Mouse (Mus musculus) neural tube, embryonic 12.5 days (tissue): ENCODE data around the gene R3hdm2. TPM values are rescaled to one million over a fixed set of nuclear protein-coding genes. Genes with fewer than 3 reads are reported as not detected.

Source experiments
- ATAC-seq: fragments of 200-750 bp; cut with Nextera tagmentation; 2 replicates; pipeline ENCODE4 v1.8.0; 2017; ENCODE audit warnings: low read depth, mild to moderate bottlenecking, moderate TSS enrichment, moderate library complexity; ENCODE audit not compliant: low FRiP score
- H3K27ac ChIP-seq: fragments of 300-500 bp; sonication (generic); 2 replicates; pipeline ENCODE4 v1.5.1; 2016
- H3K27me3 ChIP-seq: fragments of 300-500 bp; sonication (generic); replicated peaks from 2 replicates; pipeline ENCODE4 v1.6.1; 2016; ENCODE audit warnings: mild to moderate bottlenecking
- H3K36me3 ChIP-seq: fragments of 300-500 bp; sonication (generic); 2 replicates; pipeline ENCODE4 v1.6.1; 2016; ENCODE audit warnings: mild to moderate bottlenecking
- H3K4me1 ChIP-seq: fragments of 300-500 bp; sonication (generic); 2 replicates; pipeline ENCODE4 v1.6.1; 2016
- H3K4me2 ChIP-seq: fragments of 300-500 bp; sonication (generic); replicated peaks from 2 replicates; pipeline ENCODE4 v1.6.1; 2016; ENCODE audit warnings: mild to moderate bottlenecking
- H3K4me3 ChIP-seq: fragments of 300-500 bp; sonication (generic); 2 replicates; pipeline ENCODE4 v1.5.1; 2016
- H3K9ac ChIP-seq: fragments of 300-500 bp; sonication (generic); 2 replicates; pipeline ENCODE4 v1.6.1; 2016; ENCODE audit warnings: mild to moderate bottlenecking
- H3K9me3 ChIP-seq: fragments of 300-500 bp; sonication (generic); 2 replicates; pipeline ENCODE4 v1.6.1; 2016; ENCODE audit warnings: mild to moderate bottlenecking
- WGBS: fragments of 180-500 bp; shearing (Covaris S2); methylation state at CpG from one replicate; pipeline ENCODE4 v1.1.7; 2016; 5-methylcytosine and 5-hydroxymethylcytosine counted together
- polyA plus RNA-seq: library from polyadenylated mRNA; unstranded; fragments of >200 nt; fragmentation: Nextera tagmentation; extraction: Ambion mirVana; gene quantifications from 2 replicates; pipeline ENCODE4 v1.2.1, GENCODE M21; 2016

The R3hdm2 gene
- polyA plus RNA-seq, 1 experiment from 2014 or later, result 33.9 TPM

DNA sequence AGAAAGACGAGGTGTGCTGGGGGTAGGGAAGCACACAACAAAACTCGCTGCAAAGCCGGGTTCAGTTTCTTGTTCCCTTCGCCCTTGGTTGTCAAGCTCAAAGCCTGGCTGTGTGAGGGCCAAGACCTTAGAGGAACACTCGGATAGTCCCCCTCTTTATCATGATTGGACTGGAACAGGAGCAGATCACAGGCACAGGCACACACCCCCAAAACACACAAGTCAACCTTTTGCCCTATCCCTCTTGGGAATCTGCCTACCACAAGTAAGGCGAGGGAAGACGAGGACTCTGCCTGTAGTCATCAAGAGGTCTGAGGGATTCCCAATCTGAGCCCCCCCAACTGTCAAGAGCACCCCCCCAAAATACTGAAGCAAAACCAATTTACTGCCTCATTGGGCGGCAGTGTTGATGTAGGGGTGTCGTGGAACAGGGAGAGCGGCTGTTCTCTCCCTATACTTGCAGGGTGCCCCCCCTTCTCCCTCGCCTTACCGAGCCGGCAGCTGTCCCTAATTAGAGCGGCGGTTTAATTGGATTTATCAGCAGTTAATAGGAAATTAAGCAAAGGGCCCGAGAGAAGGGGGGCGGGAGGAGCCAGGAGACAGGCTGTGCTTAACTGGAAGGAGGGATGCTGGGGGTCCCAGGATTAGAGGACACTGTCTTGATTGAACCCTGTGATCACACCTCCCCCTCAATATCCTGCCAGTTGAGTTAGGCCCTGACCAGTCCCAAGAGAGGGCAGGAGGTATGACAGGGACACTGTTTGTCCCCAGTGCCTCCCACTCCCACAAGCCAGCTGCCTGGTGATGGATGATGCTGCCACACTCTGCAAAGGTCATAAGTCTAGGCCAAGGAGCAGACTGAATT, 129.9 kb downstream of the R3hdm2 start:
- WGBS, result 5% methylated on average over 17 of the region's 17 CpGs
- peaks cover 76% of the 10 kb centered on the region for H3K4me1 ChIP-seq
- 0 out of 2 replicates have a peak, but pooled peaks have one; percentile 0 for ATAC-seq

DNA sequence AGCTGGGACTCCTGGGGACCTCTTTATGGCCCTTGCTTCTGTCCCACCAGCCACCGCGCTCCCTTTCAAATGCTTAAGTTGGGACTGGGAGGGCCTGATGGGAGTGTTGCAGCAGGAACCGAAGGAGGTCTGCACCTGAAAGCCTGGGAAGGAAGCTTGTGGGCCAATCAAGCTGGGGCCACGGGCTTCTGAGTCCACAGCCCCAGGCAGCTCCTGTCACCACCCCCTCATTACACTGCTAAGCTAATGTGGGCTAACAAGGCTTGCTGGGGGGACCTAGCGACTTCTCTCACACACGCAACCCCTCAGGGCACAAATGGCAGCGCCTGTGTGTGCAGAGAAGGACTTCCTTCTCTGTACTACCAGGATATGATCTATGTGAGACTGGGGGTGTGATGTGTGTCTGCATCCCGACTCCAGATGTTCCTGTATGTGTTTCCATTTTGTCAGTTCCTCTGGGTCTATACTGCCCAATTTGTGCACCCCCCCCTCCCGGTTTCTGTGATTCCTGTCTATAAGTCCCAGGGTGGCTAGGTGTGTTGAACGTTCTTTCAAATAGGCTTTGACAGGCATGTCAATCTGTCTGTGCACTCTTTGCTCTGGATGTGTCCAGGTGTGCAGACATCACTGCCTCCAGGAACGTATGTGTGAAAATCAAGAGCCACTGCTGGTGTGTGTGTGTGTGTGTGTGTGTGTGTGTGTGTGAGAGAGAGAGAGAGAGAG, 130.9 kb downstream of the R3hdm2 start:
- Histone ChIP-seq H3K27me3 (peaks cover 57% of the 10 kb centered on the region), H3K9me3 (no peaks in the 10 kb centered on the region), H3K4me1 (peaks cover 86% of the 10 kb centered on the region), H3K4me3 (peak overlapping the region; percentile 39), H3K36me3 (no peaks in the 10 kb centered on the region), H3K27ac (peak overlapping the region; percentile 89), H3K4me2 (peak overlapping the region; percentile 76), H3K9ac (peak overlapping the region; percentile 61)
- ATAC-seq, result no peak
- WGBS, result 4% methylated on average over 11 of the region's 11 CpGs

More for the DNA sequence above, 129.9 kb downstream of the R3hdm2 start:
- Histone ChIP-seq H3K27me3 (peaks cover 49% of the 10 kb centered on the region), H3K36me3 (no peaks in the 10 kb centered on the region), H3K9me3 (no peaks in the 10 kb centered on the region), H3K27ac (peak overlapping the region; percentile 89), H3K4me2 (peak overlapping the region; percentile 76), H3K9ac (peak overlapping the region; percentile 38; the same call in 1 of the 2 replicates), H3K4me3 (peak overlapping the region; percentile 36)

GRCm38 (mm10) chr10:127511634-127512306, 131.6 kb downstream of the R3hdm2 start:
- Histone ChIP-seq H3K36me3 (no peaks in the 10 kb centered on the region), H3K27ac (peak overlapping the region; percentile 89), H3K4me3 (peak overlapping the region; percentile 39), H3K9ac (peak overlapping the region; percentile 61), H3K4me2 (peak overlapping the region; percentile 76), H3K4me1 (peaks cover 93% of the 10 kb centered on the region), H3K9me3 (no peaks in the 10 kb centered on the region), H3K27me3 (peaks cover 60% of the 10 kb centered on the region)
- peak; percentile 15 for ATAC-seq
- WGBS, result under 1% methylated on average over 46 of the region's 46 CpGs

DNA sequence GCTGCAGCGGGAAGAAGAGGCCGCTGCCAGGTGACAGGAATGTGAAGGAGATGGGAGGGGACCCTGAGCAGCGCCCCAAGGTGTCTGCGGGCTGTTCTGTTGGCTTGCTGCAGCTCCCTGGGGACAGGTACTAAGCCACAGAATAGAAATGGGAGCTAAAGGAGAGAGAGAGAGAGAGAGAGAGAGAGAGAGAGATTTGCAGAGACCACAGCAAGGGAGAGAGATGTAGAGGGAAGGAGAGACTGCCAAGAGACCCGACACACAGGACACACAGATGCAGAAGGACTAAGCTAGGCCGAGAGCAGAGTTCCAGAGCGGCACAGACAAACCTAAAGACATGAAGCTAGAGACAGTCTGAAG, 132.2 kb downstream of the R3hdm2 start:
- 3% methylated on average over 7 of the region's 7 CpGs for WGBS
- peak overlapping the region; percentile 39 for H3K4me3 ChIP-seq
- peaks cover 59% of the 10 kb centered on the region for H3K27me3 ChIP-seq
- peak overlapping the region; percentile 76 for H3K4me2 ChIP-seq
- peaks cover 95% of the 10 kb centered on the region for H3K4me1 ChIP-seq
- H3K9ac ChIP-seq, result peak overlapping the region; percentile 61
- peak overlapping the region; percentile 89 for H3K27ac ChIP-seq
- no peaks in the 10 kb centered on the region for H3K9me3 ChIP-seq
- ATAC-seq, result no peak
- H3K36me3 ChIP-seq, result no peaks in the 10 kb centered on the region

DNA sequence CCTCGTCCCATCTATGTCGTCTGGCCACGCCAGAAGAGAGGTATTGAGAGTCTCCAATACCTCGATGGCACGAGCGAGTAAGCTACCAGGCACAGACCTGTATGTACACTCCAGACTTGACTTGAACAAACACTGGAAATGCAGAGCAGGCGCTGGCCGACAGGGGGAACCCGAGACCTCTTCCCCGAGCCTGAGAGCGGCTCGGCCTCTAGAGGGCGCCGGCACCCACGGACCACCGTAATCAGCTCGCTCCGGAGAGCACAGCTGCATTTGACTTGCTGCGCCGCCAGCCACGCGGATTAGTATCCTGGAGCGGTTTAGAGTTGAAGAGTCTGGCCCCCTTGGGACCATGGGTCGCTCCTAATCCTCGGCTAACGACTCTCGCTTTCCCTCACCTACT, 132.7 kb downstream of the R3hdm2 start:
- peaks cover 5% of the 10 kb centered on the region for H3K36me3 ChIP-seq
- under 1% methylated on average over 27 of the region's 27 CpGs for WGBS
- H3K4me2 ChIP-seq, result peak overlapping the region; percentile 76
- no peaks in the 10 kb centered on the region for H3K9me3 ChIP-seq
- H3K27me3 ChIP-seq, result peaks cover 56% of the 10 kb centered on the region
- 0 out of 2 replicates have a peak overlapping the region, but pooled peaks have one; percentile 61 for H3K9ac ChIP-seq
- H3K4me1 ChIP-seq, result peaks cover 95% of the 10 kb centered on the region
- ATAC-seq, result peak; percentile 16; the same call in 1 of the 2 replicates
- H3K27ac ChIP-seq, result peak overlapping the region; percentile 89
- 0 out of 2 replicates have a peak overlapping the region, but pooled peaks have one; percentile 2 for H3K4me3 ChIP-seq

DNA sequence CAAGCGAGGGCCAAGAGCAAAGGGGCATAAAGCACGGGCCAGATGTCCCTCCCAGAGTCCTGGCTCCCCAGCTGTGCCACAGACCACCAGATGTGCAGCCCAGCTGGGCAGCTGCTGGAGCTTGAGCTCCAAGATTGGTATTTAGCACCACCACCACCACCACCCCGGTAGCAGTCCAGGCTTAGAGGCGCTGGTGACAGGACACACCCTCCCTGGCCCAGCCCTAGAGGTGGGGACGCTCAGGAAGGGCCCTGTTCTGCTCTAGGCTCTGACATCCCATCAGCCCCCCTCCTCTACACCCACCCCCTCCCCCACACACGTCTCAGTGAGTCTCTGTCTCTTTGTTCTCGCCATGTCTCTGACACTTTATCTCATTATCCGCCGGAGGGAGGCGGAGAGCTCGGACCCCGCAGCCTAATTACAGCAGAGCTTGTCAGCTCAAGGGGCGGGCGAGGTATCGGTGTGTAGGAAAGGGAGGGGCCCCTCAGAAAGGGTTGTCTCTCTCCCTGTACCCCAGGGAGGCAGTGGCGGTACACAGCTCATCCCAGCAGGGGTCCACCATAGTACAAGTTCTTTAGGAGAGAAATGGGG, 133.5 kb downstream of the R3hdm2 start:
- H3K4me3 ChIP-seq, result peak overlapping the region; percentile 7; the same call in 1 of the 2 replicates
- H3K4me2 ChIP-seq, result peak overlapping the region; percentile 76
- H3K36me3 ChIP-seq, result peaks cover 12% of the 10 kb centered on the region
- 0 out of 2 replicates have a peak overlapping the region, but pooled peaks have one; percentile 26 for H3K9ac ChIP-seq
- WGBS, result under 1% methylated on average over 16 of the region's 16 CpGs
- H3K4me1 ChIP-seq, result peaks cover 92% of the 10 kb centered on the region
- no peaks in the 10 kb centered on the region for H3K9me3 ChIP-seq
- ATAC-seq, result 0 out of 2 replicates have a peak, but pooled peaks have one; percentile 8
- H3K27ac ChIP-seq, result peak overlapping the region; percentile 66; the same call in 1 of the 2 replicates
- H3K27me3 ChIP-seq, result peaks cover 61% of the 10 kb centered on the region

DNA sequence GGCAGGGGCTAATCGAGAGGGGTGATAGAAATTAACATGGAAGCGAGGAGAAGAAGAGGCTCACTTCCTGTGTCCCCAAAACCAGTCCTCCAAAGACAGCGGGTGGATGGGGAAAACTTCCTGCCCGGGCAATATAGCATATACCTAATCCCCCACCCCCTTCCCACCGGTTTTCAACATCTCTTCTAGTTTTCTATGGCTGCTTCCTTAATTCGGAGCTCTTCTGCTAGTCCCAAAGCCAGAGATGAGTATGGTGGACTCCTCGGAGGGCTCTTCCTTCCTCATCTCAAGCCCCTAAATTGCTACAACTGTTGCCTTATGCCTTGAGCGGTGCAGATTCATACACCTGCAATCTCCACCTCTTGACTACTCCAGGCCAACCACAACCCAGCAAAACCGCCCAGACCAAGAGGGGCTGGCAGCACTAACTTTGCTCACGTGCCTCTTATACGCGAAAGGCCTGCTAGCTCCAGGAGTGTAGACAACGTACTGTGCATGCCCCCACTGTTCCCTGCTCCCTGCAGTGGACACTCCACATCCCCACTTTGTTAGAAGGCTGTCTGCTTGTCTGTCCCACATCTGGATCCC, 134.1 kb downstream of the R3hdm2 start:
- H3K27ac ChIP-seq, result no peak overlapping the region
- no peak for ATAC-seq
- no peaks in the 10 kb centered on the region for H3K9me3 ChIP-seq
- H3K36me3 ChIP-seq, result peaks cover 18% of the 10 kb centered on the region
- H3K4me1 ChIP-seq, result peaks cover 86% of the 10 kb centered on the region
- no peak overlapping the region for H3K9ac ChIP-seq
- peak overlapping the region; percentile 76 for H3K4me2 ChIP-seq
- H3K27me3 ChIP-seq, result peaks cover 61% of the 10 kb centered on the region
- H3K4me3 ChIP-seq, result no peak overlapping the region
- WGBS, result 12% methylated on average over 13 of the region's 13 CpGs

GRCm38 (mm10) chr10:127514764-127515163, 134.6 kb downstream of the R3hdm2 start, which contains the start of gene Ndufa4l2:
Gene Ndufa4l2 (plus strand): TSS chr10:127514967.
- H3K9me3 ChIP-seq, result no peaks in the 10 kb centered on the region
- no peak for ATAC-seq
- peaks cover 80% of the 10 kb centered on the region for H3K4me1 ChIP-seq
- H3K4me2 ChIP-seq, result peak within 1 kb of the TSS; percentile 76
- H3K9ac ChIP-seq, result no peak within 1 kb of the TSS
- 0 out of 2 replicates have a peak within 1 kb of the TSS, but pooled peaks have one; percentile 7 for H3K4me3 ChIP-seq
- 14% methylated on average over 6 of the region's 6 CpGs for WGBS
- H3K27ac ChIP-seq, result no peak within 1 kb of the TSS
- H3K36me3 ChIP-seq, result peaks cover 21% of the 10 kb centered on the region
- H3K27me3 ChIP-seq, result peaks cover 57% of the 10 kb centered on the region

DNA sequence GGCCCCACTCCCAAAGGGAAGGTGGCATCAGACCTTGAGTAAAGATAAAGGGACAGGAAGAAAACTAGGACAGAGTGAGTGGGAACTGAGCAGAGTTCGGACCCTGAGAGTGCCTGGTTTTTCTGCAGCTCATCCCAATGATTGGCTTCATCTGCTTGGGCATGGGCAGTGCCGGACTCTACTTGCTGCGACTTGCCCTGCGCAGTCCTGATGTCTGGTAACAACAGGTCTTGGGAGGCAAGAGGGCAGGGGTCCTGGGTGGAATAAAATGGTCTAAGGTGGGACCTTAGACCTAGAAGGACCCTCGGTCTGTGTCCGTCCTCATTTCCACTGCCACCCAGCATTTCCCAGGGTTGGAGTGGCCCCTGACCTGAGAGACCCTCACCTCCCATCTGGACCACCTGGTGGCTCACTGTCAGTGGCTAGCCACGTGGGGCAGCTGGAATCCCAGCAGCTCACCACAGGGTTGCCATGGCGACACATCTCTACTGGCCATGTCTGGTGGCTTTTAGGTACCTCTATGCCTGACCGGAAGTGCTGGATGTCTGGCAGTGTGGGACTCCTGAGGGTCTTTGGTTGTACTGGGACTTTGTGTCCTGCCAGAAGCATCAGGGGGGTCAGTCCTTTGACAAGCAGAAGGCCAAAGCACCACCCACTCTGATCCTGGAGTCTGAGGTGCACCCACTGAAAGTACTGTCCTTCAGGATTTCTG, 135.3 kb downstream of the R3hdm2 start:
- WGBS, result 24% methylated on average over 9 of the region's 9 CpGs
- no peak overlapping the region for H3K9ac ChIP-seq
- no peaks in the 10 kb centered on the region for H3K9me3 ChIP-seq
- no peak overlapping the region for H3K4me3 ChIP-seq
- peaks cover 28% of the 10 kb centered on the region for H3K36me3 ChIP-seq
- no peak for ATAC-seq
- peaks cover 76% of the 10 kb centered on the region for H3K4me1 ChIP-seq
- H3K27me3 ChIP-seq, result peaks cover 51% of the 10 kb centered on the region
- no peak overlapping the region for H3K27ac ChIP-seq
- H3K4me2 ChIP-seq, result 0 out of 2 replicates have a peak overlapping the region, but pooled peaks have one; percentile 20

DNA sequence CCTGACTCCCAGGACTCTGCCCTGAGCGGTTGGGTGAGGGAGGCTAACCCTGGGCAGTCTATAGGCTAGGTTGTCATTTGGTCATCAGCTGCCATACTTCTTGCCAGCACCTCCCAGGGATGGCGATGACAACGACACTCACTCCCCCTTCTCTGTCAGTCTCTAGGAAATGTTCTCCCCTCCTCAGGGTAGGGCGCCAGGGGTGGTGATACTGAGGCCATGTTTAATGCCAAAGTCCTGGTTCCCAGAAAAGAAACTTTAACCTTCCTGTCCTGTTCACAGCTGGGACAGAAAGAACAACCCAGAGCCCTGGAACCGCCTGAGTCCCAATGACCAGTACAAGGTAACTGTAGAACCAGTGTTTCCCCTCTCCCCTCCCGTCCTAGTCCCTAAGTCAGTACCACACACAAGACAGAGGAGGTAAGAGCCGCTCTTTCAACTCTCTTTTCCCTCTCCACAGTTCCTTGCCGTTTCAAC, 135.9 kb downstream of the R3hdm2 start:
- Histone ChIP-seq H3K4me1 (peaks cover 76% of the 10 kb centered on the region), H3K4me3 (no peak overlapping the region)

More for the DNA sequence above, 135.9 kb downstream of the R3hdm2 start:
- Histone ChIP-seq H3K36me3 (peaks cover 29% of the 10 kb centered on the region), H3K9ac (no peak overlapping the region), H3K27me3 (peaks cover 46% of the 10 kb centered on the region), H3K9me3 (no peaks in the 10 kb centered on the region), H3K27ac (no peak overlapping the region), H3K4me2 (peak overlapping the region; percentile 49)
- WGBS, result 12% methylated on average over 8 of the region's 8 CpGs
- no peak for ATAC-seq
